Mouse (Mus musculus): ENCODE measurements around the gene Ankrd23. TPM values are rescaled to one million over a fixed set of nuclear protein-coding genes. Genes with fewer than 3 reads are reported as not detected.

The Ankrd23 gene
- total RNA-seq, 2 experiments from 2014 or later: 1.7 TPM; not detected in 1

DNA sequence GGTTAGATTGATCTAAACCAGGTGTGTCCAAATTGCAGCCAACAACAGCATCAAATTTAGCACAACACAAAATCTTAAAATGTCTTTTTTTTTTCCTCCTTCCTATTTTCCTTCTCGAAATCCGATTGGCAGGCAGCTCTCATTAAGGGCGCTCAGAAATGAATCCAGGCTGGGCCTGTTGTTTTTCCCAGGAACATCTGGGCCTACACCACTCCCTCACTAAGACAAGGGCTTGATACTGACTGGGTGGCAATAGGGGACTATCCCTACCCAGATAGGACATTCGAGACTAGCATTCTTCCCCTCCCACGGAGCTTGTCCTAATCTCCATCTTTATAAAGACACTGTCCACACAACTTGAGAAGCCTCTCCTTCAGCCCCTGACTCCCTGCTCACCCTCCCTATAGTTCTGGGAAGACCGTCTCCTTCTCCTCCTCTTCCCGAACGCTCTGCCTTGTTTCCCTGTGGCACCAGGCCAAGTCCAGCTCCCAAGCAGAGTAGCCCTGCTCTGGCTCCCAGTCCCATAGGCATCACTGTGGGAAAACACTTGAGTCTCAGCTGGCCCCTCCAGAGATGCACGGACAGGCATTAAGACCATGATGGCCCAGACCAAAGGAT, 11.4 kb upstream of the Ankrd23 start:
- no peak for ATAC-seq (replicated peaks; ENCODE audit: low FRiP score, poor library complexity, severe bottlenecking)

DNA sequence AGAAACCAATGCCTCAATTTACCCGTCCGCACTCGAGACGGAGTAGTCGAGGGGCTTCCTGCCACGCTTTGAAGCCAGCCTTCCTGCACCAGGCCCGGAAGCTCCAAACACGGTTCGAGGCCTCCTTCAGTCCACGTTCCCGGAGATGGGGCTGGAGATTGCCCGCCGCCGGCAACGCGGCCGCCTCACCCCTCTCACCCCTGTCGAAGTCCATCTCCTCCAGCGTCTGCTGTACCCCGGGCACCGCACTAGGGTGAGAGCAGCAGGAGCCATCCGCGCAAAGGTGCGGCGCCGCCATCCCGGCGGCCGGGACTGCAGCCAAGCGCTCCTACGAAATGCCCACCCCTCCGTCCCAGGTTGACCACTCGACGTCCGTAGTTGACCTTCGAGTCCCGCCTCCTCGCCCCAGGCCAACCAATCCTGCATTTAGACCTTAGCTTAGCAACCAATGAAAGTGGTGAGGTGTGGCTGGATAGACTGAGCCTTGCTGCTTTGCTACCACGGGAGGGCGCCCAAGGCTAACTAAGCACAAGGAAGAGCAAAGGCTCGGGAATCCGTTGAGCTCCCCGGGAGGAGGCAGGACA, 10.3 kb upstream of the Ankrd23 start, which contains the start of gene Ankrd39:
Gene Ankrd39, minus strand, starts transcription at position 558 of the 584 bp plus-strand sequence.
- peak; percentile 99 for ATAC-seq (replicated peaks; ENCODE audit: low FRiP score, poor library complexity, severe bottlenecking)

DNA sequence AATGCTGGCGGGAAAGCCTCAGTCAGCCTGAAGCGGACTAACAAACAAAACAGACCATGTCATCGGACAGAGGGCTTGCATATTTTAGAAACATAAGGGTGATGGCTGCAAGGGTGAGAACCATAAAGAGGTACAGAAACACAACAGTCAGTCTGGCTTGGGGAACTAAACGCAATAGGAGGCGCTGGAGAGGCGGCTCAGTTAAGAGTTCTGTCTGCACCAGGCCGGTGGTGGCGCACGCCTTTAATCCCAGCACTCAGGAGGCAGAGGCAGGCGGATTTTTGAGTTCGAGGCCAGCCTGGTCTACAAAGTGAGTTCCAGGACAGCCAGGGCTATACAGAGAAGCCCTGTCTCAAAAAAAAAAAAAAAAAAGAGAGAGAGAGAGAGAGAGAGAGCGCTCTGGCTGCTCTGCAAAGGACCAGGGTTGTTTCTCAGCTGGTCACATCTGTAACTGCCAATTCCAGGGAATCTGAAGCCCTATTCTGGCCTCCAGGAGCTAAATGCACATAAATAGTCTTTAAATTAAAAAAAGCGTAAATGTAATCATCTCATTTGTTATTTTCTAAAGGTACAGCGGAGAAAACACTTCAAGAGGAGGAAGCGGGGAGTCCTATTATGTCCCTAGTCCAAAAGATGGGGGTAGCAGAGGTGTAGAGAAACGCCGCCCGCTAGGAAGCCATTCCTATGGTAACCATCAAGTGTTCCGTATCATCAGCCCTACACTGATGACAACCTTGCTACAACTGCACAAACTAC, 9.3 kb upstream of the Ankrd23 start:
- no peak for ATAC-seq (replicated peaks; ENCODE audit: low FRiP score, poor library complexity, severe bottlenecking)

DNA sequence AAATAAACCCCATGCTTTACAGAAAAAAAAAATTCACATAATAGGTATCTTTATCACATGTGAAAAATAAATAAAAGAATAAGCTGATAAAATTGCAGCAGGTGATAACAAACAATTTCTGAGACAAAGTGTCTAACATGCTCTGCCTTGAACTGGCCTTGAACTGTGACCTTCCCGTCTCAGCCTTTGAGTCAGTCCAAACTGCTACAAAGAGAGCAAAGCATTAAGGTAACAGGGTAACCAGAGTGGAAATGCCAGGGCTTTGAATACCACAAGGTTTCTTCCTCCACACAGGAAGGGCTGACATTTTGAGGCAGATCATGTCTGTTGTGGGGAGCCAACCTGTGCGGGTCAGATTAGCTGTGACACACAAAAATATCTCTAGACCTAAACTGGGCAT, 8.7 kb upstream of the Ankrd23 start:
- no peak for ATAC-seq (replicated peaks; ENCODE audit: low FRiP score, poor library complexity, severe bottlenecking)

DNA sequence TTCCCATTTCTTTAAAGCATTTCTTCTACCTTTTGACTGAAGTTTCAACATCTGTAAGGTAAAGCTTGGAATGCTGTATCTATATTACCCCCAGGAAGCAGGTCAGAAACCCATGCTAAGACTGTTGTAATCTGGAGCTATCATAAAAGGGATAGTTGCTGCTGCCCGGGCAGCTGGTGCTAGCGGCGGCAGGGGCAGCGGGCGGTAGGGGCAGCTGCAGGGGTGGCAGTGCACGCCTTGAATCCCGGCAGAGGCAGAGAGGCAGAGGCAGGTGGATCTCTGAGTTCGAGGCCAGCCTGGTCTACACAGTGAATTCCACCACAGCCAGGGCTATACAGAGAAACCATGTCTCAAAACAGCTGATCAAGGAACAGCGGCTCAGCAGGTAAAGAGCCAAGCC, 6.2 kb upstream of the Ankrd23 start:
- no peak for ATAC-seq (replicated peaks; ENCODE audit: low FRiP score, poor library complexity, severe bottlenecking)

DNA sequence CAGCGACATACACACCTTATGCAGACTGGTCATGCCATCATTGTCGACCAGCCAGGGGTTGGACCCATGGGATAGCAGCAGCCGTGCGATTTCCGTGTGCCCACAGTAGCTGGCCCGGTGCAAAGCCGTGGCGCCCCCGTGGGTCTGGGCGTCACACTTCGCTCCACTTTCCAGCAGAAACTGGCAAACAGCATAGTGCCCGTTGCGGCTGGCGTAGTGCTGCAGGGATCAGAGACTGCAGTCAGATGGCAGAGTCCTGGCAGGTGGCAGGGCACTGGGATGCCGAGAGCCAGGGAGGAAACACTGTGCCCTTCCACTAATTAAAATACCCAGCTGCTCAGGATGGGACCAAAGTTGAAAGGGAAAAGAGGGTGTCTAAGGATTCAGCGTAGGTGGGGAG, 5.2 kb upstream of the Ankrd23 start:
- no peak for ATAC-seq (replicated peaks; ENCODE audit: low FRiP score, poor library complexity, severe bottlenecking)

DNA sequence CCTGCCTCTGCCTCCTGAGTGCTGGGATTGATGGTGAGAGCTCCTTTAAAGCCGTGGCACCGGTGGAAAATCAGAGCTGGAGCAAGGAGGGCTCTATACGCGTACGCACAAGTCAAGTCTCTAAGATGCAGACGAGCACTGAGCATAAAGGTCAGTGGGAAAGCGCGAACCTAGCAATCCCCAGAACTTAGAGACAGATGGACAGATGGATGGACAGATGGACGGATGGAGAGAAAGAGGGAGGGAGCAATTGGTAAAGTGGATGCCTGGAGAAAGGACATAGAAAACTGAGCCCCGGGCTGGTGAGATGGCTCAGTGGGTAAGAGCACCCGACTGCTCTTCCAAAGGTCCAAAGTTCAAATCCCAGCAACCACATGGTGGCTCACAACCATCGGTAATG, 4.1 kb upstream of the Ankrd23 start:
- no peak for ATAC-seq (replicated peaks; ENCODE audit: low FRiP score, poor library complexity, severe bottlenecking)

DNA sequence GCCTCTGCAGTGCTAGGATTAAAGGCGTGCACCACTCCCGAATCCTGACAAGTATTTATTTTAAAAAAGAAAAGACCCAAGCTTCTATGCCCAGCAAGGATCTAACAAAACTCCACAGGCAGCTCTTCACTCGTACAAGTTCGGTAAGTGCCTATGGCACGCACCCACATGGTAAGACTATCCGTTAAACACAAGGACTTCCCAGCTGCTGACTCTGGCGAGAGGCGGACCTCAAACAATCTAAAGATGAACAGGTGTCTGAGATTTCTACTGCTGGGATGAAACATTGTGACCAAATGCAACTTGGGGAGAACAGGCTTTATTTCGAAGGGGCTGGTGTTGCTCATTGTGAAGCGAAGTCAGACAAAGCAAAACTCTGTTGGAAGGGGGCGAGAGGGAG, 3.4 kb upstream of the Ankrd23 start:
- ATAC-seq (replicated peaks; ENCODE audit: low FRiP score, poor library complexity, severe bottlenecking): no peak

DNA sequence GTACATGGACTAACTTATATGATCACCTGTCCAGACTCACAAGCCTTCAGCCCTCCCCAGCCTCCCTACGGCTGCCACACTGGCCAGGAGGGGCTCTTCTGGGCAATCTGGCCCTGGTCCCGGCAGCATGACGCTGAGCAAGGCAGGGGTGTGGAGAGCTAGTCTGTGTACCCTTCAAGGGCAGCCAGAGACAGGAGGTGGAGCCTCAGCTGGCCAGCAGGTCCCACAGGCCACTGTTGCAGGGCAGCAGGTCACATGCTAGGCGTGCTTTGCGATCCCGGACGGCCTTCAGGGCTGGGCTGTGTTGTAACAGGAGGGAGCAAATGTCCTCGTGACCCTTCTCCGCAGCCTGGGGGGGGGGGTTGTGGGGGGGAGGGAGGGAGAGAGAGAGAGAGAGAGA, 2.5 kb upstream of the Ankrd23 start, which contains the start of gene Gm42417:
Gene Gm42417, minus strand, starts transcription at position 244 of the 400 bp plus-strand sequence.
- no peak for ATAC-seq (replicated peaks; ENCODE audit: low FRiP score, poor library complexity, severe bottlenecking)

DNA sequence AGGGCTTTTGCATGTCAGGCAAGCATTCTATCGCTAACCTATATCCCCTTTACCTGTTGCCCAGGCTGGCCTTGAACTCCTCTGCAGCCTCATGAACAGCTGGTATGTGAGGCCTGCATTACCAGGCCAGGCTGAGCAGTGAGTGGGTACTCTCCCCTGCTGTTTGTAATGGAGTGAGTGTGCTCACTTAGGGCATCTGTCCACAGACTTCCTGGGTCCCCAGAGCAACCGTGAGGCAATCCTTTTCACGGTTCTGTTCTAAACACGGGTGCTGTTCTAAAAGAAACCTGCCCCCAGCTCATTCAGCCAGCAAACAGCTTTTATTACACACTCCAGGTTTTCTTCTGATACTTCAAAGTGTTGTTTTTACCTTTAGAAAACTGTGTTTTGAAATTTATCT, 2.0 kb upstream of the Ankrd23 start:
- ATAC-seq (replicated peaks; ENCODE audit: low FRiP score, poor library complexity, severe bottlenecking): no peak

DNA sequence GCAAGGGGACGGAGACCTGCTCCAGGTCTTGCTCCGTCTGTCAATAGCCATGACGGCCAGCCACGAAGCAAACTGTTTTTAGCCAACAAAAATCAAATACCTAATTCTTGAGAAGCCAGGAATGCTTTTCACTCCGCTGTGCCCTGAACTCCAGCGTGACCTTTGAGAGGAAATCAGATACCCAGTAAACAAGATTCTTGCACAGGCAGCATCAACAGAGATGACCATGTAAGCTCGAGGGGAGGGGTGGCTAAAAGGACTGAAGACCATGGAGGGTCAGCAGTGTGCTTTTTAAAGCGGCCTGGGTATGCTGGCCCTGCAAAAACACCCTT, 320 bp downstream of the Ankrd23 start:
- no peak for ATAC-seq (replicated peaks; ENCODE audit: low FRiP score, poor library complexity, severe bottlenecking)

DNA sequence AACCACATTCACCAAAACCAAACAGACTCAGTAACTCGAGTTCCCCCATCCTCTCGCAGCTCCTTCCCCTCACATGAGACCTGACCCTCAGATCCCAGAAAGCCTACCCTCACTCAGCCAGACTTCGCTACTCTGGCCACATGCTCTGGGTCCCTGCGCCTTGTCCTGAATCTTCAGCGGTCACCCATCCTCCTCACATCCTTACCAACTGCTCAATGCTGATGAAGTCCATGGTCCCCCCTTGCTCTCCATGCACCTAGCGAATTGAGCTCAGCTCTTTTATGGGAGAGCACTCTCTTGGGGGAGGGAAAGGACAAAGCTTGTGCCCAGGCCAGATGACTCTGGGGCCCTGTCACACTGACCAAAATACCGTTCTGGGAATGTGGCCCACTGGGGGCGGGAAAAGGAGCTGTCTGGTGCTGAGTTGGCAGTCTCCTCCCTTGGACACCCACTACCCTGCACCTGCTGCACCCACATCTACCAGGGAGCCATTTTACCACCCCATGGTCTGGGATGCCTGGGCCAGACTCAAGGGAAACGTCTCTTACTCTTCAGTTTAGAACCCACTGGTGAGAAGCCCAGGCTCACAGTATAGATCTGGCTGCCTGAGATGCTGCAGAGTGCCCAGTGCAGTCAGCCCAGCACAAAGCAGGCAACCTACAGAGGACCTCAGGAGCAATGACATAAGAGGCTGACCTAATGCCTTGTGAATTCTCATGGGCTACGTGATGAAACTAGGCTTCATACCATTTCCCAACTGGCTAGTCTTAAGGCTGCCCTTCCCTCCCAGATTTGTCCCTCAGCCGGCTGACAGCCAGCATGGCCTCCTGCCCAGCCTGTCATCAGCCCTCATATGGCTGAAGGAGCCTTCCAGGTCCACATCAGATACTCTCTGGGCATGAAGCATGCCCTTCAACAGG, 946 bp downstream of the Ankrd23 start:
- no peak for ATAC-seq (replicated peaks; ENCODE audit: low FRiP score, poor library complexity, severe bottlenecking)

DNA sequence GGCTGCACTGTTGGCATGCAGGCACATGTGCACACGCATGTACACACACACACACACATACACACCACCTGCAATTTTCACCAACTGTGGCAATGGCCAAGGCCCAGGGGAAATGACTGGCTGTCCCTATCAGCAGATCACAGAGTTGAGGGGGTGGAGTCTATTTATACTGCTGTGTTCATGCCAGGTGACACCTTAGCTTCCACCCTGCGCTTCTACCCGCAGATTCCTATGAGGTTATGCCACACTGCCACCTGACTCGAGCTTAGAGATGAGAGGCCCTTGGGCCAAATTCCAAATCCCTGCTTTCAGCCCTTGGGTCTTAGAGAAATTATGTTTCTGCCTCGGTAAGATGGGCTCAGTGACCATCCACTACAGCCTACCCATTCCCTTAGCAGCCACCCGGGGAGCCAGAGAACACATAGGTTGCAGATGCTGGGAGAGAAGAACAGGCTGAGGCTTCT, 2.1 kb downstream of the Ankrd23 start:
- ATAC-seq (replicated peaks; ENCODE audit: low FRiP score, poor library complexity, severe bottlenecking): 0 out of 2 replicates have a peak, but pooled peaks have one; percentile 26

DNA sequence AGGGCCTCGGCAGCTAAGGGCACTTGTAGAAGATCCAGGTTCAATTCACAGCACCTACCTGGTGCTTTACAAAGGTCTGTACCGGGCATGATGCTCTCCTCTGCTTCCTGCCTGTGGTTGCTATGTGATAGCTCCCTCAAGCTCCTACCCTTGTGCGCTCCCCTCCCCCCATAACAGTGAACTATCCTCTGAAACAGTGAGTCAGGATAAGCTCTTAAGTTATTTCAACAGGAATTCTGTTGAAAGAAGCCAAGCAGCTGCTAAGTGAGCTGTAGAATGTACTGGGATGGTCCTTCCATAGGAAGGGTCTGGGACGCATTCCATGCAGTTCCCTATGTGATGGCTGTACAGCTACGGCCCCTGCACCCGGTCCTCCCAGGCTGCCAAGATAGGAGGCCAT, 3.1 kb downstream of the Ankrd23 start:
- no peak for ATAC-seq (replicated peaks; ENCODE audit: low FRiP score, poor library complexity, severe bottlenecking)

DNA sequence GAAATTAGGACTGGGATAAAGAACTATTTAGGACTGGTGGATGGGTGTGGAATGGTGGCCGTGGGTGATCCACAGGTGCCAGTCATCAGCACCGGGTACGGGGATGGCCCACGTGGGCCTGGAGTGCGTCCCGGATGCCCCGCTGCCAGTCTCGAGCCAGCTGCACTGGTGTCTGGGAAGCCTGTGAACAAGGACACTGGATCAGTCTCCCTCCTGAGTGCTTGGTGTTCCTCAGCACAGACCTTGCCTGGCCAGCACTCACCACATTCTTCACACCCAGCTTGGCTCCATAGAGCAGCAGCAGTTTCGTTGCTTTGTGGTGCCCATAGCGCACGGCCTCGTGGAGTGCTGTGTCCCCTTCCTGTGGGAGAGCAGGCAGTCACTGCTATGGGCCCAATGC, 5.2 kb downstream of the Ankrd23 start:
- no peak for ATAC-seq (replicated peaks; ENCODE audit: low FRiP score, poor library complexity, severe bottlenecking)

DNA sequence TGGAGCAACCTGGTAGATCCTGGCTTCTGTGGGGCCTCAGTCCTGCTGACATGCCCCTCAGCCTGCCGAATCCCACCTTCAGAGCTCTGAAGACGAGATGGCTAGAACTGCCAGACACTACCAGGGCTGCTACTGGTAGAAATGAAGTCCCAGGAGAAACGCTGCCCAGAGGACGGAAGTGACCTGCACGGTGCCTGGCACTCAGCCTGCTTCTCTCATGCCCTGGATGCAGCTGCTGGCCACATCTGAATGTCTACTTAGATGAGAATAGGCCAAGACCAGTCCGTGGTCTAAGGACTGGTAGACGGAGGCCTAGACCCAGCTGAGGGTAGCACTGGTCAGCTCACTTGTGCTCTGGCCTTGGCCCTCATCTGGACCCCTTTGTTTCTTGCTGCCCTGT, 5.7 kb downstream of the Ankrd23 start:
- no peak for ATAC-seq (replicated peaks; ENCODE audit: low FRiP score, poor library complexity, severe bottlenecking)

DNA sequence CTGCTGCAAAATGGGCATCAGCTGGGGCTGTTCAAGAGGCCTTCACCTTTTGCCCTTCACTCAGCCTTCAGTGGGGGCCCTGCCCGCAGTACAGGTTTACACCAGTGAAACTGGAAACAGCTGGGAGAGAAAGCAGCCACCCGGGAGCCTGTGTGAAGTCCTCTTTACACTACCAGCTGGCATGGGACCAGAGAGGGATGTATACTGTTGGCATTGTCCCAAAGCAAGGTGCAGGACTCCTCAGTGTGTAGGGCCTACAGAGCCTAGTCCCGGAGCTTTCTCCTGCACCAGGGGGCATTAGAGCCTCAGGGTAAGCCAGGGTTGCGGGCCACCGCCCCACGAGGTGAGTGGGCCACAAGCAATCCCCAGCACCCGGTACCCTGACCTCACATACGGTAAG, 6.2 kb downstream of the Ankrd23 start:
- no peak for ATAC-seq (replicated peaks; ENCODE audit: low FRiP score, poor library complexity, severe bottlenecking)

DNA sequence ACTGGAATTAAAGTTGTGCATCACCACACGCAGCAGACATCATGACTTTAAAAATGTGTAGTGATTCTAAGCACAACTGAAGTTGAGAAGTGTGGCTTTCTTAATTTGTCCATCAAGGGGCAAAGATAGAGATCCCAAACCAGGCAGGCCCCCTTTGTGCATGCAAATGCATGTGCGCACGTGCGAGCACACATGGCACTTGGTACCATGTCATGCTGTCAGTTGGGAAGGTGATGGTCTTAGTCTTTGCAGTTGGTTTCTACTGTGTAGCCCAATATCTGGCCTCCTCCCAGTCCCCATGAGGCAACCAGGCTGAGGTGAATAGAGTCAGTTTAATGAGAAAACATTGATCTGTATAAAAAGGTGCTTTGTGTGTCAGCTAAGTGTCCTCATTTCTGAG, 6.8 kb downstream of the Ankrd23 start:
- no peak for ATAC-seq (replicated peaks; ENCODE audit: low FRiP score, poor library complexity, severe bottlenecking)

DNA sequence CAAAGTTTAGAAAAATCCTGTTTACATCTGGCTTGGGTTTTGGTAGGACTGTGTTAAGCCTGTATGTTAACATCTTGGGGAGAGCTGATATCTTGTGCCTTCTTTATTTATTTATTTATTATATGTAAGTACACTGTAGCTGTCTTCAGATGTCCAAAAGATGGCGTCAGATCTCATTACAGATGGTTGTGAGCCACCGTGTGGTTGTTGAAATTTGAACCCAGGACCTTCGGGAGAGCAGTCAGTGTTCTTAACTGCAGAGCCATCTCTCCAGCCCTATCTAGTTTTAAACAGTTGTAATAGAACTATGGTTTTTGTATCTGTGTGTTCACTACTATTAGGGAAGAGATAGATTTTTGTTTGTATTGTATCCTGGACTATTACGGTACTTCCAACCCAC, 7.4 kb downstream of the Ankrd23 start:
- no peak for ATAC-seq (replicated peaks; ENCODE audit: low FRiP score, poor library complexity, severe bottlenecking)

DNA sequence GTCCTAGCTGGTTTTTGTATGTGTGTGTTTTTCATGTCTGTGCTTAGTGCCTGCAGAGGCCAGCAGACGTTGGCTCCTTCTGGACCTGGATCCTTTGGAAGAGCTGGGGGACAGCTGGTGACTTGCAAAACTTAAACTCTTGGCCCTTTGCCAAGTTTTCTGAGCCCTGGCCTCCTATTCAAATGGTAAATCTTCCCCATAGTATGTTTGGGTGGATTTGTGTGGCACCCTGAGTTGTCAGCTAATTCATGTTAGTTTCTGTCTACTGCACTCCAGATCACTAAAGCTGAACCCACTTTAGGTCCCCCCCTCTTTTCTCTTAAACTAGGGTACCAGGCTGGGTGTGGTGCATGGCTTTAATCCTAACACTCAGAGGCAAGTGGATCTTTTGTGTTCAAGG, 8.3 kb downstream of the Ankrd23 start:
- ATAC-seq (replicated peaks; ENCODE audit: low FRiP score, poor library complexity, severe bottlenecking): no peak
